Mouse (Mus musculus) CD8-positive naive resting alpha-beta T cell, adult 2 months (primary cell): ENCODE results near the gene Snx18.

Experiments used
- DNase-seq, 2 experiments: peaks; one replicate each; pipeline ENCODE4 v3.0.0; 2022; ENCODE audit warnings: low read depth in 2 of 2, low spot score in 2 of 2

The Snx18 gene

GRCm38 (mm10) chr13:113615971-113616671 is 2.2 kb downstream of the Snx18 start:
- DNase-seq = no peak

GRCm38 (mm10) chr13:113615546-113615941 is 2.8 kb downstream of the Snx18 start:
- DNase-seq = no peak

- peak; percentile 73 to 85 for DNase-seq
Measured at GRCm38 (mm10) chr13:113614635-113615545, 3.5 kb downstream of the Snx18 start.

- DNase-seq = no peak
Measured at GRCm38 (mm10) chr13:113613882-113614281, 4.5 kb downstream of the Snx18 start.

GRCm38 (mm10) chr13:113613341-113613740 is 5.0 kb downstream of the Snx18 start:
- DNase-seq = no peak

- DNase-seq = no peak
Measured at GRCm38 (mm10) chr13:113612141-113612950, 6.0 kb downstream of the Snx18 start.

- DNase-seq = no peak
Measured at GRCm38 (mm10) chr13:113610732-113611500, 7.4 kb downstream of the Snx18 start.

- DNase-seq = no peak
Measured at GRCm38 (mm10) chr13:113609429-113609828, 8.9 kb downstream of the Snx18 start.

GRCm38 (mm10) chr13:113607821-113608220 is 10.5 kb downstream of the Snx18 start:
- DNase-seq = no peak

GRCm38 (mm10) chr13:113607371-113607770 is 11.0 kb downstream of the Snx18 start:
- no peak for DNase-seq

GRCm38 (mm10) chr13:113606741-113607358 is 11.5 kb downstream of the Snx18 start:
- DNase-seq = no peak

- DNase-seq = no peak
Measured at GRCm38 (mm10) chr13:113606131-113606530, 12.2 kb downstream of the Snx18 start.

GRCm38 (mm10) chr13:113605693-113606092 is 12.7 kb downstream of the Snx18 start:
- DNase-seq = no peak

GRCm38 (mm10) chr13:113604321-113604720 is 14.0 kb downstream of the Snx18 start:
- no peak for DNase-seq

GRCm38 (mm10) chr13:113602882-113603342 is 15.5 kb downstream of the Snx18 start:
- DNase-seq = no peak

- no peak for DNase-seq
Measured at GRCm38 (mm10) chr13:113601831-113602604, 16.3 kb downstream of the Snx18 start.

- DNase-seq = no peak
Measured at GRCm38 (mm10) chr13:113600531-113601463, 17.6 kb downstream of the Snx18 start.
